In genomic region chr4:155490990-155491504, GRCm38 (mm10) we compare ENCODE assay signal across 8 mouse cellular contexts. TPM values are rescaled to one million over a fixed set of nuclear protein-coding genes. Genes with fewer than 3 reads are reported as not detected.
DNase-seq lines count a peak whose midpoint lies in the region; ATAC-seq lines count a peak whose summit lies in the region.

Gnb1 (plus strand) TSS chr4:155491361.

- peak; percentile 95 for DNase-seq in Muller cell, postnatal 12 days (ENCODE audit: inconsistent ontology term)
- DNase-seq in cerebellum, adult 9-11 months, result peak; percentile 92
- DNase-seq in frontal cortex, postnatal 10 days (ENCODE audit: low spot score in 2 of 2), result peak; percentile 82 to 92
- peak; percentile 93 to 94 for DNase-seq in layer of hippocampus, postnatal 14 days (ENCODE audit: low spot score in 2 of 2)
- peak; percentile 98 for DNase-seq in lung, postnatal 14 days
- peak; percentile 79 for DNase-seq in retina, adult 2 months (ENCODE audit: low read depth, low spot score)
- DNase-seq in thymus, postnatal 36 days, result peak; percentile 93 to 96

- ATAC-seq in hindbrain, embryonic 12.5 days (ENCODE audit: low FRiP score), result peak; percentile 75

- peak within 1 kb of the TSS; percentile 99 for H3K4me3 ChIP-seq in hindbrain, embryonic 12.5 days

- under 1% methylated on average over 60 of the region's 60 CpGs for WGBS in hindbrain, embryonic 12.5 days

- peaks cover 48% of the 10 kb centered on the region for H3K4me1 ChIP-seq in hindbrain, embryonic 12.5 days

- H3K36me3 ChIP-seq in hindbrain, embryonic 12.5 days, result no peaks in the 10 kb centered on the region

- H3K9me3 ChIP-seq in hindbrain, embryonic 12.5 days (replicated peaks), result no peaks in the 10 kb centered on the region

- H3K4me2 ChIP-seq in hindbrain, embryonic 12.5 days (replicated peaks), result peak within 1 kb of the TSS; percentile 78

- H3K9ac ChIP-seq in hindbrain, embryonic 12.5 days, result peak within 1 kb of the TSS; percentile 100

- peak within 1 kb of the TSS; percentile 96 for H3K27ac ChIP-seq in hindbrain, embryonic 12.5 days

- H3K27me3 ChIP-seq in hindbrain, embryonic 12.5 days, result no peaks in the 10 kb centered on the region

RNA-seq across cellular contexts. Expression of gene Gnb1, which starts in this region (rescaled TPM):
- polyA plus RNA-seq in hindbrain, embryonic 12.5 days (2016; fragmentation: Nextera tagmentation; extraction: Ambion mirVana), result 757 and 772 TPM in 2 replicates
- total RNA-seq in layer of hippocampus, postnatal 14 days (2021), result 100 to 1,000 TPM; 855 to 871 TPM

Comparison
In these comparisons a context has a peak if more than half of its experiments do, and no peak if none do; other contexts are left out.
1. Peak in every context shown above with its lines: DNase-seq, ATAC-seq, H3K4me3 ChIP-seq and H3K27ac ChIP-seq.